Mouse (Mus musculus) lung, postnatal 4 days (tissue): ENCODE data around the gene Hip1.

Experiments
- DNase-seq, 2 experiments: peaks; one replicate each; pipeline ENCODE4 v3.0.0; 2021

Gene Hip1

DNA sequence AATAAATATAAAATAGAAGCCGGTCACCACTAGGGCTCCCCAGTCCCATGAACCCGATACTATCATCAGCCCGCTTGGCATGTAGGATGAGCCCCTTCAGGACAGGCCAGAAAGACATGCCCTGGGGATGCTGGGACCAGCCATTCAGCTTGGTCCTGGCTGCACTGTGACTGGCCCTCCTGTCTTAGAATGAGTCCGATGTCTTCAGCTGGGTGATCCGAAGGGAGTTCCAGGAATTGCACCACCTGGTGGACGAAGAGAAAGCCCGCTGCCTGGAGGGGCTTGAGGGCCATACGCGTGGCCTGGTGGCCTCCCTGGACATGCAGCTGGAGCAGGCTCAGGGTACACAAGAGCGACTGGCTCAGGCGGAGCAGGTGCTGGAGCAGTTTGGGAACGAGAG, 181.4 kb downstream of the Hip1 start:
- peak in 1 of 2 experiments; percentile 37 for DNase-seq

DNA sequence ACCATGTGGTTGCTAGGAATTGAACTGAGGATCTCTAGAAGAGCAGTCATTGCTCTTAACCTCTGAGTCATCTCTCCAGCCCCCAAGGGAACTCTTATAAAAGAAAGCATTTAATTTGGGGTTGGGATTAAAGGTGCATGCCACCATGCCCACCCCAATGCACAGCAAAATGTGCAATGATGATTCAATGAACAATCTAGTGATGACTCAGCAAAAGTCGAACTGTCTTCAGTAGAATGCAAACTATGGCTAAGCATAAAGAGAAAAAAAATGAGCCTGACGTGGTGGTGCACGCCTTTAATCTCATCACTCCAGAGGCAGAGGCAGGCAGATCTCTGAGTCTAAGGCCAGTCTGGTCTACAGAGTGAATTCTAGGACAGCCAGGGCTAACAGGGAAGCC, 182.3 kb downstream of the Hip1 start:
- no peak for DNase-seq

DNA sequence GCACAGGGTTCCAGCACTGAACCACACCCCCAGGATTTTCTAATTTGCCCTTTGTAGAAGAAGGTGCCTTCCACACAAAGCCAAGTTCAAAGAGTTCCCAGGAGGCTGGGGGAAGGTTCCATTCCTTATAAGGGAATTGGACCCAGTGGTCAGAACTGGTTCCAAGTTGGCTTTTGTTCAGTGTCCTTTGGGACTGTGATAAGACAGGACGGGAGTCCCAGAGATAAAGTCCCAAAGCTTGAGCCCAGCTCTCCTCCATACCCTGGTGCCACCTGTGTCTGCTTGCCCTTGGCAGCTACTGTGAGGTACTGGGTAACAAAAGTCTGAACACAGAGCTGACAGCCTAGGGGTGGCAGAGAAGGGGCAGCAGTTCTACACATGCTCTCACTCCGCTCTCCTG, 185.1 kb downstream of the Hip1 start:
- no peak for DNase-seq

DNA sequence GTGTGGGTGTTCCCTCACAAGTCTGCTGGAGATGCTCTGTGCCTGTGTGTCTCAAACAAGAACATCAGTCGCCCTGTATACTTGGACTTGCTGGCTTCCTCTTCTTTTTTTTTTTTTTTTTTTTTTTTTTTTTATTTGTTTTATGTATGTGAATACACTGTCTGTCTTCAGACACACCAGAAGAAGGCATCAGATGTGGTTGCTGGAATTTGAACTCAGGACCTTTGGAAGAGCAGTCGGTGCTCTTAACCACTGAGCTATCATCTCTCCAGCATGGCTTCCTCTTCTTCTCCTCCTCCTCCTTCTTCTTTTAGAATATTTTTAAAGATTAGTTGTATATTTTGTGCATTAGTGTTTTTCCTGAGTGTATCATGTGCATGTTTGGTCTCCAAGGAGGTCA, 187.4 kb downstream of the Hip1 start:
- peak in 1 of 2 experiments; percentile 51 for DNase-seq
